Mouse (Mus musculus): Measurements from ENCODE around the gene Cdk15. TPM values are rescaled to one million over a fixed set of nuclear protein-coding genes. Genes with fewer than 3 reads are reported as not detected.

Cdk15 gene
- total and polyA plus RNA-seq, 3 experiments: 0.32 TPM; not detected in 2

GRCm38 (mm10) chr1:59369320-59369685 lies 112.6 kb downstream of the Cdk15 start:
- Histone ChIP-seq H3K9ac (ENCODE audit: low read depth, low read length) (no peak overlapping the region), H3K79me2 (replicated peaks; ENCODE audit: control insufficient read depth, insufficient read depth, low read length) (no peaks in the 10 kb centered on the region), H3K27ac (no peak overlapping the region), H3K4me1 (ENCODE audit: control insufficient read depth, insufficient read depth, low read length) (no peaks in the 10 kb centered on the region), H3K27me3 (ENCODE audit: control insufficient read depth, insufficient read depth, low read length) (peaks cover 3% of the 10 kb centered on the region), H3K36me3 (ENCODE audit: control insufficient read depth, insufficient read depth, low read length) (no peaks in the 10 kb centered on the region), H3K4me3 (no peak overlapping the region)
- no peak for TF ChIP-seq EP300 (IDR thresholded peaks at IDR 0.05; ENCODE audit: insufficient read depth, low read depth, low read length)
- TF ChIP-seq CTCF (IDR thresholded peaks at IDR 0.05): no peak
- no peak for TF ChIP-seq POLR2A (IDR thresholded peaks at IDR 0.05; ENCODE audit: insufficient read depth, low read depth, low read length)
- 82% methylated on average over 7 of the region's 7 CpGs for WGBS
- DNase-seq: no peak
- intact Hi-C loops (cut with DNase I): no loop called here

DNA sequence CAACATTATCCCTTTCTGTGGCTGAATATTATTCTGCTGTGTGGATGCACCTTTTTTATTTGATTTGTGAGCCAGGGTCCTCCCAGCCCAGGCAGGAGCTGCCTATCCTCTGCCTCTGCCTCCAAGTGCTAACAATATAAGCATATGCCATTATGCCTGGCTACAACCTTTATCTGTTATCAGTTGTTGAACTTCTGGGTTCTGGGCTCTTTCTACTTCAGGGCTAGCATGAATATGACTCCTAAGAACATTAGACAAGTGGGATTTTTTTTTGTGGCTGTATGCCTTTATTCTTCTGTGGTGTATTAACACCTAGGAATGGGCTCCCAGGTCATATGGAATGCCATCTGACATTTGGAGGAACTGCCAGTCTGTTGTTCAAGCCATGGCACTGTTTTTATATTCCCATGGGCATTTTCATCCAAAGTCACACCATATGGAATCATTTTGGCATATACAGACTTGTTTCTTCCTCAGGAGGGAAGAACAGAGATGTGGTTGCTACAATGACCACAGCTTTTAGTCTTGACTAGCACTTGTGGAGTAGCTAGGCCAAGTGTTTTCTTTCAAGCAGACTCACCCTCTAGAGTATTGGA lies 113.7 kb downstream of the Cdk15 start:
- DNase-seq: no peak
- peaks cover 1% of the 10 kb centered on the region; the same call in 1 of the 2 replicates for H3K27me3 ChIP-seq (ENCODE audit: control insufficient read depth, insufficient read depth, low read length)
- H3K27ac ChIP-seq: no peak overlapping the region
- intact Hi-C loops (cut with DNase I): no loop called here
- no peaks in the 10 kb centered on the region for H3K36me3 ChIP-seq (ENCODE audit: control insufficient read depth, insufficient read depth, low read length)
- no peaks in the 10 kb centered on the region for H3K79me2 ChIP-seq (replicated peaks; ENCODE audit: control insufficient read depth, insufficient read depth, low read length)
- H3K4me3 ChIP-seq: no peak overlapping the region
- no peak overlapping the region for H3K9ac ChIP-seq (ENCODE audit: low read depth, low read length)
- H3K4me1 ChIP-seq (ENCODE audit: control insufficient read depth, insufficient read depth, low read length): no peaks in the 10 kb centered on the region
- TF ChIP-seq CTCF (IDR thresholded peaks at IDR 0.05) (no peak), POLR2A (IDR thresholded peaks at IDR 0.05; ENCODE audit: insufficient read depth, low read depth, low read length) (no peak), EP300 (IDR thresholded peaks at IDR 0.05; ENCODE audit: insufficient read depth, low read depth, low read length) (no peak)

GRCm38 (mm10) chr1:59376021-59376548 lies 119.4 kb downstream of the Cdk15 start:
- H3K27me3 ChIP-seq (ENCODE audit: control insufficient read depth, insufficient read depth, low read length): no peaks in the 10 kb centered on the region
- no peak for TF ChIP-seq POLR2A (IDR thresholded peaks at IDR 0.05; ENCODE audit: insufficient read depth, low read depth, low read length)
- no peak for TF ChIP-seq CTCF (IDR thresholded peaks at IDR 0.05)
- TF ChIP-seq EP300 (IDR thresholded peaks at IDR 0.05; ENCODE audit: insufficient read depth, low read depth, low read length): no peak
- no peak for DNase-seq
- H3K27ac ChIP-seq: no peak overlapping the region
- no peak overlapping the region for H3K9ac ChIP-seq (ENCODE audit: low read depth, low read length)
- WGBS: 30% methylated on average over 13 of the region's 13 CpGs
- H3K36me3 ChIP-seq (ENCODE audit: control insufficient read depth, insufficient read depth, low read length): no peaks in the 10 kb centered on the region
- no peaks in the 10 kb centered on the region for H3K4me1 ChIP-seq (ENCODE audit: control insufficient read depth, insufficient read depth, low read length)
- H3K79me2 ChIP-seq (replicated peaks; ENCODE audit: control insufficient read depth, insufficient read depth, low read length): no peaks in the 10 kb centered on the region
- intact Hi-C loops (cut with DNase I): no loop called here
- H3K4me3 ChIP-seq: no peak overlapping the region

- 27% methylated on average over 3 of the region's 3 CpGs for WGBS
- no peaks in the 10 kb centered on the region for H3K79me2 ChIP-seq (replicated peaks; ENCODE audit: control insufficient read depth, insufficient read depth, low read length)
- intact Hi-C loops (cut with DNase I): no loop called here
- H3K36me3 ChIP-seq (ENCODE audit: control insufficient read depth, insufficient read depth, low read length): no peaks in the 10 kb centered on the region
- no peak overlapping the region for H3K9ac ChIP-seq (ENCODE audit: low read depth, low read length)
- H3K4me1 ChIP-seq (ENCODE audit: control insufficient read depth, insufficient read depth, low read length): no peaks in the 10 kb centered on the region
- TF ChIP-seq EP300 (IDR thresholded peaks at IDR 0.05; ENCODE audit: insufficient read depth, low read depth, low read length) (no peak), POLR2A (IDR thresholded peaks at IDR 0.05; ENCODE audit: insufficient read depth, low read depth, low read length) (no peak), CTCF (IDR thresholded peaks at IDR 0.05) (no peak)
- DNase-seq: no peak
- no peak overlapping the region for H3K27ac ChIP-seq
- H3K4me3 ChIP-seq: no peak overlapping the region
- no peaks in the 10 kb centered on the region for H3K27me3 ChIP-seq (ENCODE audit: control insufficient read depth, insufficient read depth, low read length)
Observed at GRCm38 (mm10) chr1:59376557-59376956, 119.9 kb downstream of the Cdk15 start.

DNA sequence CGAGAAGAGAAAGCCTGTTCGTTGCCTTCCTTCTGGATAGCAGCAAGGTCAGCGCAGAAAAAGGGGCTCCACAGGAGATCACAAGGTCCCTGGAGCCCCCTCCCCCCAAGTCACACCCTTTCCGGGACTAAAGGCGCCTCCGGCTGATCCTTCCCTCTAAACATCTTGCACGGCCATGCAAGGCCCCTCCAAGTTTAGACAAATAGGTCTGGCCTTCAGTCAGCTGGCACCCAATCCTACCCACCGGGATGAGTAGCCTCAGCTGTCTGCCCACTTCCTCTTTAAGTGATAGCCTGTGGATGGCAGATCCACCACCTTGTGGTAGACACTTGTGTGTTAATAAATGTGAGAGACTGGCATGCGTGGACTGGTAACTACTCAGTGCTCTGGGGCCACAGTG lies 120.6 kb downstream of the Cdk15 start:
- TF ChIP-seq POLR2A (IDR thresholded peaks at IDR 0.05; ENCODE audit: insufficient read depth, low read depth, low read length) (no peak), CTCF (IDR thresholded peaks at IDR 0.05) (no peak), EP300 (IDR thresholded peaks at IDR 0.05; ENCODE audit: insufficient read depth, low read depth, low read length) (no peak)
- H3K4me1 ChIP-seq (ENCODE audit: control insufficient read depth, insufficient read depth, low read length): no peaks in the 10 kb centered on the region
- H3K36me3 ChIP-seq (ENCODE audit: control insufficient read depth, insufficient read depth, low read length): no peaks in the 10 kb centered on the region
- no peaks in the 10 kb centered on the region for H3K79me2 ChIP-seq (replicated peaks; ENCODE audit: control insufficient read depth, insufficient read depth, low read length)
- no peak overlapping the region for H3K4me3 ChIP-seq
- 77% methylated on average over 9 of the region's 9 CpGs for WGBS
- no peaks in the 10 kb centered on the region for H3K27me3 ChIP-seq (ENCODE audit: control insufficient read depth, insufficient read depth, low read length)
- H3K9ac ChIP-seq (ENCODE audit: low read depth, low read length): no peak overlapping the region
- no peak for DNase-seq
- intact Hi-C loops (cut with DNase I): no loop called here
- H3K27ac ChIP-seq: no peak overlapping the region

DNA sequence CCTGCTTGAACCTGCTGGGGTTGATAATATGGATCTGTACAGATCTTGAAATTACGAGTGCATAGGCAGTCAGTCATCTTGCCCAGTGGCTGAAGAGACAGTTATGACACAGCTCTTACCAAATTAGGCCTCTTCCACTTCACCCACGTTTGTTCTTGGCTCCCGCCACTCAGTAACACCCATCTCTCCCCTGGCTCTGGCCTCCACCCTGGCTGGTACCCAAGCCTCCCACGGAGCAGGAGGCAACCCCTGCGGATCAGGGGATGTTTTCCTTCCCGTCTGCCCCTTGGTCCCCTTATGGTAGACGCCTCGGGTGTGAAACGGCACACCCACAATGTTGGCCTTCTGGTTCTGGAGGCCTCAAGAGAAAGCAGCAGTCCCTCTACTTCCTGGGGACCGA lies 124.2 kb downstream of the Cdk15 start:
- peaks cover 4% of the 10 kb centered on the region; the same call in 1 of the 2 replicates for H3K4me1 ChIP-seq (ENCODE audit: control insufficient read depth, insufficient read depth, low read length)
- no peak overlapping the region for H3K27ac ChIP-seq
- H3K4me3 ChIP-seq: no peak overlapping the region
- H3K79me2 ChIP-seq (replicated peaks; ENCODE audit: control insufficient read depth, insufficient read depth, low read length): no peaks in the 10 kb centered on the region
- TF ChIP-seq POLR2A (IDR thresholded peaks at IDR 0.05; ENCODE audit: insufficient read depth, low read depth, low read length) (no peak), CTCF (IDR thresholded peaks at IDR 0.05) (no peak), EP300 (IDR thresholded peaks at IDR 0.05; ENCODE audit: insufficient read depth, low read depth, low read length) (no peak)
- no peak overlapping the region for H3K9ac ChIP-seq (ENCODE audit: low read depth, low read length)
- DNase-seq: peak; percentile 35 to 62
- H3K36me3 ChIP-seq (ENCODE audit: control insufficient read depth, insufficient read depth, low read length): no peaks in the 10 kb centered on the region
- WGBS: 34% methylated on average over 10 of the region's 10 CpGs
- intact Hi-C loops (cut with DNase I): no loop called here
- H3K27me3 ChIP-seq (ENCODE audit: control insufficient read depth, insufficient read depth, low read length): no peaks in the 10 kb centered on the region
